Mouse (Mus musculus) macrophage (primary cell): Measurements from ENCODE around the gene Usp29. TPM values are rescaled to one million over a fixed set of nuclear protein-coding genes. Genes with fewer than 3 reads are reported as not detected.
A peak's percentile ranks its signal among the peaks of the same experiment; 100 is the strongest.

Experiments
- H3K27ac ChIP-seq: fragments of 350-480 bp; formaldehyde crosslinking; 2 replicates; pipeline ENCODE4 v1.9.0; 2021
- H3K36me3 ChIP-seq: fragments of 350-480 bp; formaldehyde crosslinking; 2 replicates; pipeline ENCODE4 v1.9.0; 2021; ENCODE audit errors: inconsistent target
- H3K4me3 ChIP-seq: fragments of 350-480 bp; formaldehyde crosslinking; 2 replicates; pipeline ENCODE4 v1.9.0; 2021; ENCODE audit errors: inconsistent target
- H3K79me2 ChIP-seq: fragments of 350-480 bp; formaldehyde crosslinking; 2 replicates; pipeline ENCODE4 v1.9.0; 2021; ENCODE audit errors: inconsistent target
- WGBS: methylation state at CpG from one replicate; pipeline ENCODE4 v1.1.7; 2026; ENCODE audit warnings: inconsistent platforms; ENCODE audit not compliant: missing documents; 5-methylcytosine and 5-hydroxymethylcytosine counted together
- polyA plus RNA-seq: library from polyadenylated mRNA; stranded (reverse); fragments of 250-400 nt; gene quantifications from 3 replicates; pipeline ENCODE4 v1.2.4, GENCODE M21; 2018; ENCODE audit warnings: inconsistent platforms
- total RNA-seq, 78 experiments: library from RNA; depleted of rRNA; stranded (reverse); fragments of 250-400 nt; gene quantifications; 1 replicate in 9 of 78; 2 replicates in 24 of 78; 3 replicates in 43 of 78; 4 replicates in 2 of 78; pipeline ENCODE4 v1.2.4; 2018; ENCODE audit warnings: inconsistent platforms in 56 of 78

Gene Usp29
- under 1 TPM in 1 of 26 experiments, not detected in 25; 0.35 TPM for total RNA-seq (2018; cell fraction: chromatin; rRNA removed)
- total RNA-seq (2018; cell fraction: cytosol; rRNA removed) = not detected
- not detected for total RNA-seq (2018; cell fraction: nucleus; rRNA removed)
- polyA plus RNA-seq = not detected in 3 replicates

GRCm38 (mm10) chr7:6730241-6730640, at the start of gene Usp29, which contains the start of gene Peg3:
Usp29 (plus strand) TSS chr7:6730578.
Peg3 (minus strand) TSS chr7:6730431.
- no peaks in the 10 kb centered on the region for H3K79me2 ChIP-seq
- peak within 1 kb of the TSS; percentile 6; the same call in 1 of the 2 replicates for H3K4me3 ChIP-seq
- no peaks in the 10 kb centered on the region for H3K36me3 ChIP-seq
- no peak within 1 kb of the TSS for H3K27ac ChIP-seq
- WGBS = 51% methylated on average over 24 of the region's 24 CpGs

DNA sequence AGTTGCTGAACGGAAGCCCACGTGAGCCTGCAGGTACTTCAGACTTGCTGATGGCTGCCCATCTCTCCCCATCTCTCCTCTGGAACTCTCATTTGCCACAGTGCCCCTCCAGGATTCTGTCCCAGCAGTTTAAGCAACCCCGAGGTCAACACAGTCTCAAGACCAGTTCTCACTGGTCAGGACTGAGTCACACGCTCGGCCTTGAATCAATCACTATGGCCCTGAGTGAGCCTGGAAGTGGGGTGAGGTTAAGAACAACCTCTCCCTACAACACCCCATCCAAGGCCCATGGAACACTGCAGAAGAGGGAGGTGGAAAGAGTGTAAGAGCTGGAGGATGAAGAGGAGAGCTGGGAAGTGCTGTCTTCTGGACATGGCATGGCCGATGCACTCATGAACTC, 44.9 kb upstream of the Usp29 start:
- Histone ChIP-seq H3K4me3 (no peak overlapping the region), H3K27ac (no peak overlapping the region), H3K79me2 (no peaks in the 10 kb centered on the region), H3K36me3 (no peaks in the 10 kb centered on the region)
- WGBS = 94% methylated on average over 6 of the region's 6 CpGs

GRCm38 (mm10) chr7:6696241-6697045, 33.9 kb upstream of the Usp29 start, which contains the start of gene Zim1:
Zim1 (minus strand) TSS chr7:6696450.
- H3K4me3 ChIP-seq = no peak within 1 kb of the TSS
- no peak within 1 kb of the TSS for H3K27ac ChIP-seq
- no peaks in the 10 kb centered on the region for H3K79me2 ChIP-seq
- 13% methylated on average over 32 of the region's 32 CpGs for WGBS
- no peaks in the 10 kb centered on the region for H3K36me3 ChIP-seq

DNA sequence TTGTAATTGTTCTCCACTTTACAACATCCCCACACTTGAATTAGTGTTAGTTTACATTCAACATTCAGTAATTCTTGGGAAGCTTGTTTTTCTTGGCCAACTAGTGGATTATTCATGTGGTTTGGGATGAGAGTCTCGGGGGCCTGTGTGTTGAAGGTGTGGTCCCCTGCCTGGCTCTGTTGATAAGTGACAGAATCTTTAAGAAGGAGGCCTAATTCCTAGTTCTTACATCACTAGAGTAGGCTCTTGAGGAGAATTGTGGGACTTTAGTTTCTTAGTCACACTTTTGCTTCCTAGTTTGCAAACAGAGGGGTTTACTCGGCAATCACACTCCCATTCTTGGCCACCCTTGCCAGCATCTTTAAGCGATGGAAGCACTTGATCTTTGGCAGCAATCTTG, 31.1 kb upstream of the Usp29 start:
- H3K36me3 ChIP-seq = no peaks in the 10 kb centered on the region
- no peak overlapping the region for H3K4me3 ChIP-seq
- no peak overlapping the region for H3K27ac ChIP-seq
- H3K79me2 ChIP-seq = no peaks in the 10 kb centered on the region
- 71% methylated on average over 3 of the region's 3 CpGs for WGBS

- H3K36me3 ChIP-seq = no peaks in the 10 kb centered on the region
- no peaks in the 10 kb centered on the region for H3K79me2 ChIP-seq
- H3K4me3 ChIP-seq = no peak overlapping the region
- H3K27ac ChIP-seq = no peak overlapping the region
- WGBS = 93% methylated on average over 23 of the region's 23 CpGs
These were observed 22.9 kb upstream of the Usp29 start for GRCm38 (mm10) chr7:6707416-6708015.

GRCm38 (mm10) chr7:6708451-6709180, 21.8 kb upstream of the Usp29 start:
- no peaks in the 10 kb centered on the region for H3K36me3 ChIP-seq
- H3K4me3 ChIP-seq = no peak overlapping the region
- H3K79me2 ChIP-seq = no peaks in the 10 kb centered on the region
- 89% methylated on average over 16 of the region's 17 CpGs for WGBS
- no peak overlapping the region for H3K27ac ChIP-seq

- H3K4me3 ChIP-seq = no peak overlapping the region
- H3K27ac ChIP-seq = no peak overlapping the region
- no peaks in the 10 kb centered on the region for H3K36me3 ChIP-seq
- WGBS = 90% methylated on average over 15 of the region's 15 CpGs
- H3K79me2 ChIP-seq = no peaks in the 10 kb centered on the region
These were observed 21.0 kb upstream of the Usp29 start for GRCm38 (mm10) chr7:6709396-6709795.

GRCm38 (mm10) chr7:6727351-6728121, 2.8 kb upstream of the Usp29 start:
- WGBS = 63% methylated on average over 19 of the region's 19 CpGs
- H3K4me3 ChIP-seq = no peak overlapping the region
- no peak overlapping the region for H3K27ac ChIP-seq
- H3K36me3 ChIP-seq = no peaks in the 10 kb centered on the region
- no peaks in the 10 kb centered on the region for H3K79me2 ChIP-seq

- no peaks in the 10 kb centered on the region for H3K36me3 ChIP-seq
- H3K79me2 ChIP-seq = no peaks in the 10 kb centered on the region
- no peak overlapping the region for H3K27ac ChIP-seq
- 55% methylated on average over 19 of the region's 19 CpGs for WGBS
- H3K4me3 ChIP-seq = no peak overlapping the region
These were observed 2.0 kb upstream of the Usp29 start for GRCm38 (mm10) chr7:6728263-6728931.

GRCm38 (mm10) chr7:6729061-6729817, 1.1 kb upstream of the Usp29 start:
- WGBS = 51% methylated on average over 37 of the region's 37 CpGs
- H3K27ac ChIP-seq = no peak overlapping the region

GRCm38 (mm10) chr7:6730801-6731200, 423 bp downstream of the Usp29 start:
- Histone ChIP-seq H3K36me3 (no peaks in the 10 kb centered on the region), H3K4me3 (no peak overlapping the region), H3K27ac (no peak overlapping the region), H3K79me2 (no peaks in the 10 kb centered on the region)
- WGBS = 50% methylated on average over 15 of the region's 15 CpGs

More at GRCm38 (mm10) chr7:6729061-6729817, 1.1 kb upstream of the Usp29 start:
- Histone ChIP-seq H3K4me3 (peak overlapping the region; percentile 6; the same call in 1 of the 2 replicates), H3K79me2 (no peaks in the 10 kb centered on the region), H3K36me3 (no peaks in the 10 kb centered on the region)

DNA sequence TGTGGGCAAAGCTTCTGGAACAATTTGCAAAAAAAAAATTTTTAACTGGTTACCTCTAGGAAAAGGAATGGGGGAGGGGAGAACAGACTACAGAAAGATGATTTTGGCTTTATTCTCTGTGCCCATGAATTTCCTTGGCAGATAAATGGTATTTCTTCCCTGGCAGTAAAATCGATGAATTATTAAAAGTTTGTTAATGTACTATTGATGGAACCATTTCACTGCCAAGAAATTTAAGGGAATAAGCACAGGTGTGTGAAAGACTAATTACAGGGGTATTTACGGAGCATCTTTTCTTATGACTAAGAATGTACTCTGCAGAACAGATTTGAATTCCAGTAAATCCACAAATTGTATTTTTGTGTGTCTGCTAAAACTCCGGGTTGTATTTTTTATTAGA, 995 bp downstream of the Usp29 start:
- Histone ChIP-seq H3K27ac (no peak overlapping the region), H3K36me3 (no peaks in the 10 kb centered on the region), H3K79me2 (no peaks in the 10 kb centered on the region), H3K4me3 (no peak overlapping the region)
- WGBS = 53% methylated on average over 3 of the region's 3 CpGs

GRCm38 (mm10) chr7:6731930-6732329, 1.6 kb downstream of the Usp29 start:
- 46% methylated on average over 4 of the region's 4 CpGs for WGBS
- Histone ChIP-seq H3K27ac (no peak overlapping the region), H3K36me3 (no peaks in the 10 kb centered on the region), H3K4me3 (no peak overlapping the region), H3K79me2 (no peaks in the 10 kb centered on the region)
